Mouse (Mus musculus): ENCODE measurements around the gene Ppfia3.

- TF ChIP-seq POLR2A (IDR thresholded peaks at IDR 0.05; ENCODE audit: insufficient read depth, low read depth, low read length), result no peak
- TF ChIP-seq CTCF (IDR thresholded peaks at IDR 0.05), result no peak
Measured at GRCm38 (mm10) chr7:45296626-45297025, 70.2 kb downstream of the Ppfia3 start.
